Mouse (Mus musculus): ENCODE data around the gene Fscn1.

The Fscn1 gene

GRCm38 (mm10) chr5:142973971-142974370 is 13.8 kb downstream of the Fscn1 start:
- DNase-seq (ENCODE audit: low spot score in 2 of 2): no peak

GRCm38 (mm10) chr5:142974598-142975121 is 14.5 kb downstream of the Fscn1 start:
- DNase-seq (ENCODE audit: low spot score in 2 of 2): peak; percentile 77

DNA sequence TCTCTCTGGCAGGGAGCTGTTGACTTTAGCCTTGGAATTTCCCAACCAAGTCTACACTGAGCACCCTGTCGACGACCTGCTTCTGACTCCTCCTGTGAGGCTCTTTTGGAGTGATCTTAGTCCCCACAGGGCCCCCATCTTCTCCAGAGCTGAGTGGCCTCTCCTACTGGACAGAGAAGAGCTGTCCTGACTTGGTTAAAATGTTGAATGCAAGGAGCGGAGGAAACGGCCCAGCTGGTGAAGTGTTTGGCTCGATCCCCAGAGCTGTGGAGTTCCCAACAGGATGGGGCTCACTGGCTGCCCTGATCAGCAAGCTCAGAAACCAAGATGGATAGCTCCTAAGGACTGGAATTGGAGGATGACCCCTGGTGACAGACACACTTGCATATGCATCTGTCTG is 16.4 kb downstream of the Fscn1 start:
- DNase-seq (ENCODE audit: low spot score in 2 of 2): no peak

DNA sequence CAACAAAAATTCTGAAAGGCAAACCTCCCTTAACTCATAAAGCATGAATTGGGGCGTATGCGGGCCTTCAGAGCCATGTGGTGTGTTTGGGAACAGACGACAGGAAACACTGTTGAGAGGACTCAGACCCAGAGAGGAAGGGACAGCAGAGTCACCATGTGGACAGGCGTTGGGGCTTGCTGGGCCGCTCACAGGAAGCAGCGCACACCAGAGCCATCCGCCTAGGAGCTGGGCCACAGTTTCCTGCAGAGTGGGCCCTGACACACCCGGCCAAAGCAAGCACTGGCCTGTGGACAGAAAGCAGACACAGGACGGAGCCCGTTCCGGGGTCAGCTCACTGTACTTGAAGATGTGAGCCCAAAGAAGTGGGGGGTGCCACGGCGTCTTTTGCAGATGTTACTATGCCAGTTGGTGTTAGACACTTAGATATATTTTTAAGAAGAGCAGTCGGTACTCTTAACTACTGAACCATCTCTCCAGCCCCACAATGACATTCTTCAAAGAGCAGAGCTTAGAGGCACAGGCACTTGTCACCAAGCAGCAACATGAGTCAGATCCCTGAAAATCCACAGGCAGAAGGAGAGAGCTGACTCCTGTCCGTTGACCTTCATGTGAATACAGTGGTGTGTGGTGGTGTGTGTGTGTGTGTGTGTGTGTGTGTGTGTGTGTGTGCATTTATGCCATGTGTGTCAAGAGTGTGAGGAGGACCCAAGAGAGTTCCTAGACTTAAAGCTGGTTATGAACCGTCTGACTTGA is 22.1 kb downstream of the Fscn1 start:
- DNase-seq (ENCODE audit: low spot score in 2 of 2): no peak

DNA sequence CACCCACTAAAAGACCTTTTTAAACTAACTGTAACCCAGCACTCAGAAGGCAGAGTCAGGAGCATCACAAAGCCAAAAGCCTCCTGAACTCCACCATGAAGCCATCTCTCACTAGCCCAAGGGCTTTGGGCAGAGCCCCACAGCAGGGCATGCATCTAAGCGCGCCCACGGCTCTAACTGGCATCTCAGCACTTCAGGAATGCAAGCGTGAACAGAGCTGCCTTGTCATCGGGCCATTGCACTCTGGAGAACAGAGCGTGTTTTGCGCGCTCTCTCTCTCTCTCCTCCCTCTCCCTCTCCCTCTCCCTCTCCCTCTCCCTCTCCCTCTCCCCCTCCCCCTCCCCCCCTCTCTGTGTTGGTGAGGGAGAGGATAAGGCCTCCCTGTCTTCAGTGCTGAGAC is 23.0 kb downstream of the Fscn1 start:
- no peak for DNase-seq (ENCODE audit: low spot score in 2 of 2)

- no peak for DNase-seq (ENCODE audit: low spot score in 2 of 2)
Observed at GRCm38 (mm10) chr5:142984271-142984670, 24.1 kb downstream of the Fscn1 start.

- no peak for DNase-seq (ENCODE audit: low spot score in 2 of 2)
Observed at GRCm38 (mm10) chr5:142988520-142988919, 28.4 kb downstream of the Fscn1 start.

DNA sequence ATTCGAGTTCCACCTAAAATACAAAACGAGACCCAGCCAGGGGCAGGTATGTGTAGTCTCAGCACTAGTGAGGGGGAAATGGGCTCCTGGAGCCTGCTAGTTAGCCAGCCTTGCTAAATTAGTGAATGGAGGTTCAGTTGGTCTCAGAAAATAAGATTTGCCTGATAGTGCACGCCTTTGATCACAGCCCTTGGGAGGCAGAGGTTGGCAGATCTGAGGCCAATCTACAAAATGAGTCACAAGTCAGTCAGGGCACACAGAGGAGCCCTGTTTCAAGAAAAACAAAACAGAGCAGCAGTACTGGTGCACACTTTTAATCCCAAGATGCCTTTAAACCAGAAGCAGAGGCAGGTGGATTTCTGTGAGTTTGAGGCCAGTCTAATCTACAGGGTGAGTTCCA is 29.0 kb downstream of the Fscn1 start:
- DNase-seq (ENCODE audit: low spot score in 2 of 2): no peak

DNA sequence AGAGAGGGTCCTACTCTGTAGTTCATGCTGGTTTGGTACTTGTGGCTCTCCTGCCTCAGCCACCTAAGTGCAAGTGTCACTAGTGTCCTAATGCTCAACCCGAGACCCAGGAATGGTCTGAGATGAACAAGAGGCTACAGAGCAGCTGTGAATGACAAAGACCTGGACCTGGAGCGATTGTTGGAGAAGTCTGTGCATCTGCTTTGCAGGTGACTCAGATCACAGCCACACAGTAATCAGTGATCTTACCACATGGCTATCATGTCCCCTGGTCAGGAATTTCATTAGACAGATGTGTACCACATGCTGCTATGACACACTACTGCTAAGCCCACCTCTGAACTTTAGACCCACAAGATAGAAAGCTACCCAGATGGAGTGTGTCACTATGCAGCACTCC is 34.6 kb downstream of the Fscn1 start:
- DNase-seq (ENCODE audit: low spot score in 2 of 2): no peak

- no peak for DNase-seq (ENCODE audit: low spot score in 2 of 2)
Observed at GRCm38 (mm10) chr5:142997526-142997925, 37.4 kb downstream of the Fscn1 start.

DNA sequence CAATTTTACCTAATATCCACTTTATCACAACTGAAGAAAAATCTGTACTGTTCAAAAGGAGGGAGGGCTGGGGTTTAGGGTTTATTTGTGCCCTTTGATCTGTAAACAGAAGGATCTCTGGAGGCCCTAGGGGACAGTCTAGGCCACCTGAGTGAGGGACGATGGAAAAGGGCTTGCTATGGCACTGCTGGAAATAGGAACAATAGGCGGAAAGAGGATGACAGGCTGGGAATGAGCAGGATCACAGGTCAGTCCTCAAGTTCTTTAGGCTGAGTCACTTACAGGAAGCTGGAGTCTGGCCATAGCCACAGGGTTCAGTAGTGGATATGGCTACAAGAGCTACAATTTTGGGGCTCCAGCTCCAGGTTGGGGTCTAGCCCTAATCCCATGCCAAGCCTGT is 38.0 kb downstream of the Fscn1 start:
- no peak for DNase-seq (ENCODE audit: low spot score in 2 of 2)

GRCm38 (mm10) chr5:143000091-143000490 is 39.9 kb downstream of the Fscn1 start:
- DNase-seq (ENCODE audit: low spot score in 2 of 2): no peak

DNA sequence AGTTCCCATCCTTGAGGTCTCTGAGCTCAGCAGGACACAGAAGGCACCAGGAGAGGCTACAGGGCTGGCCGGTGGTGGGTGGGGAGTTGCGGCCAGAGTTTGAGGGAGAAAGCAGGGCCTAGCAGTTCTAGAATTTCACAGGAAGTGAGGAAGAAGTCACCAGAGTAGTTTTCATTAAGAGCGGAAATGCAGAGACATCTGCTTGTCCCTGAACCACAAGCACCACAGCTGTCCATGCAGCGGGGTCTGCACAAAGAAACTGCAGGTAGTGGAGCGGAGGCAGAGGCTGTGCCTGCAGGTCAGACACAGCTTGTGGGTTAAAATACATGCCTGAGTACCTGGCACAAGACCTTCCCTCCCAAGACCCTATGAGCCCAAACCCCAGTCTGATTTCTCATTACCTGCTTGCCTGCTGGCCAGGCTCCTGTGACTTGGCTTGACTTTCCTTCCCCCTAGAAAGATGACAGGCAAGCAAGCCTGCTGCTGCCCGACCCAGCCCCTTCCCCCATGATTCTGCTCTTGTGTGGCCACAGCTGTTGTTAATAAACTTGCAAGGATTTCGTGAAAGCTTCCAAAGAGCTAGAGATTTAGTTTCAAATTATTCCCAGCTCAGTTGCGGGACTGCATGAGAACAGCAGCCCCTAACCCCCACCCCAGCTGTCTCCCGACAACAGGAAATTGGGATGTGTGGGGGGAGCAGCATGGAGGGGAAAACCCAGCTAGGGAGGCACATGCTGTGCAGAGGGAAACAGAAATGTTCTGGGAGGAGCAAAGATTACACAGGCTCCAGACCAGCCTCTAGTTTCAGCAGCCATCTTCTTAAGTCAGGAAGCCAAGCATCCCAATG is 40.7 kb downstream of the Fscn1 start:
- no peak for DNase-seq (ENCODE audit: low spot score in 2 of 2)

- DNase-seq (ENCODE audit: low spot score in 2 of 2): no peak
Observed at GRCm38 (mm10) chr5:143009383-143009782, 49.2 kb downstream of the Fscn1 start.

DNA sequence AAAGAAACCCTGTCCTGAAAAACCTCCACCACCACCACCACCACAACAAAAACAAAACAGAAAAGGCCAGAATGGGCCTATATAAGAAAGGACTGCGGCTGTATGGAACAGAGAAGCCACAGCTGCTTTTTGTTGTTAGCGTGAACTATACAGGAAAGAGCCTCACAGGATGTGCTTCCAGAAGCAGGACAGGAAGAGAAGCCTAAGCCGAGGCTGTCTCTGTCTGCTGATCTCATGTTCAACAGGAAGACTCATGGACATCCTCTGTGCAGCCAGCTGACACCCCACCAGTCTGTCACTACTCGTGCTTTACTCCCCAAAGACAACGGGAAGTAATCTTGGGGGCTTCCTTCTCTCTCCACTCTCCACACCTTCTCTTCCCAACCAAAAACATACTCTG is 57.3 kb downstream of the Fscn1 start:
- DNase-seq (ENCODE audit: low spot score in 2 of 2): no peak

Measured in right cerebral cortex, postnatal 36 days (tissue).